Mouse (Mus musculus): ENCODE measurements around the gene Rab6b. TPM values are rescaled to one million over a fixed set of nuclear protein-coding genes. Genes with fewer than 3 reads are reported as not detected.
A peak's percentile ranks its signal among the peaks of the same experiment; 100 is the strongest.

Rab6b gene
- total RNA-seq (2012; rRNA removed) (0.04 TPM in 1 of 2 replicates, not detected in the other), total RNA-seq (2014; rRNA removed) (not detected in 2 replicates), polyA plus RNA-seq (2012; ENCODE audit: insufficient read length, low read depth) (0.11 and 0.19 TPM in 2 replicates)

- no peak within 1 kb of the TSS for H3K27ac ChIP-seq (ENCODE audit: insufficient read depth, low read depth)
- H3K27me3 ChIP-seq (replicated peaks), result peaks cover 33% of the 10 kb centered on the region
- H3K4me3 ChIP-seq (replicated peaks in 1 of 3; ENCODE audit: low read depth in 2 of 3, low read length in 2 of 3, poor library complexity in 1 of 3), result peak within 1 kb of the TSS in 2 of 3 experiments; percentile 36 to 54
- H3K4me2 ChIP-seq (ENCODE audit: insufficient read depth, low read depth, poor library complexity, severe bottlenecking), result peak within 1 kb of the TSS; percentile 69
- no peak within 1 kb of the TSS for H3K9ac ChIP-seq (ENCODE audit: insufficient read depth, low read depth)
- H3K9me3 ChIP-seq (replicated peaks; ENCODE audit: low read length), result peaks cover 2% of the 10 kb centered on the region
- TF ChIP-seq ZC3H11A (IDR thresholded peaks at IDR 0.05; ENCODE audit: low read depth, low read length) (no peak), E2F4 (IDR thresholded peaks at IDR 0.05; ENCODE audit: insufficient replicate concordance, low read depth, low read length) (no peak), NRF1 (IDR thresholded peaks at IDR 0.05; ENCODE audit: low read depth, low read length) (peak; percentile 78), POLR2A (IDR thresholded peaks at IDR 0.05; ENCODE audit: low read depth, low read length) (no peak)
- H3K79me2 ChIP-seq (replicated peaks; ENCODE audit: control insufficient read depth, extremely low read depth, insufficient read depth, poor library complexity, severe bottlenecking), result no peaks in the 10 kb centered on the region
- DNase-seq (ENCODE audit: extremely low read depth), result no peak
- H3K4me1 ChIP-seq (ENCODE audit: control insufficient read depth in 1 of 2, insufficient read depth in 2 of 2), result no peaks in the 10 kb centered on the region
- H3K36me3 ChIP-seq (replicated peaks in 1 of 2; ENCODE audit: control insufficient read depth in 1 of 2, insufficient read depth in 1 of 2, low read length in 1 of 2), result no peaks in the 10 kb centered on the region
- dilution Hi-C loops (cut with MboI; ENCODE audit: extremely low pct_ligation_motif_present, extremely low pct_unique_long_range_greater_than_20kb, low sequenced_read_pairs), result no loop called here
- in situ Hi-C loops (cut with MboI; ENCODE audit: low pct_ligation_motif_present, low pct_unique_long_range_greater_than_20kb, low sequenced_read_pairs), result no loop called here
Measured at GRCm38 (mm10) chr9:103111621-103112470, at the start of gene Rab6b. TSS of gene Rab6b (plus strand) at chr9:103111787.

DNA sequence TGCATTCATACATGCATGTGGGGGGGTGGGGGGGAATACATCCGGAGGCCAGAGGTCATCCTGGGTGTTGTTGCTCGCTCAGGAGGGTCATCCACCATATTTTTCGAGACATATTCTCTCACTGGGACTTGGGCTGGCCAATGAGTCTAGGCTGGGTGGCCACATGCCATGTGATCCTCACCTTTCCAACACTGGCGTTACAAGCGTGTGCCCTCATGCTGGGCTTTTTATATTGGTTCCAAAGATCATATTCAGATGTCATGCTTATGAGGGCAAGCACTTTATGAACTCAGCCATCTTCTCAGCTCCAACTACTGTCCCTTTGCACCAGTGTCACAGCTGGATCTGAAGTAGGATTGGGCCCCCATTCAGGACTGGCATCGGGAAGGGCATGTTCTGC is 48.0 kb upstream of the Rab6b start:
- no peaks in the 10 kb centered on the region for H3K36me3 ChIP-seq (replicated peaks in 1 of 2; ENCODE audit: control insufficient read depth in 1 of 2, insufficient read depth in 1 of 2, low read length in 1 of 2)
- H3K4me2 ChIP-seq (ENCODE audit: insufficient read depth, low read depth, poor library complexity, severe bottlenecking), result no peak overlapping the region
- no peaks in the 10 kb centered on the region for H3K79me2 ChIP-seq (replicated peaks; ENCODE audit: control insufficient read depth, extremely low read depth, insufficient read depth, poor library complexity, severe bottlenecking)
- peaks cover 61% of the 10 kb centered on the region for H3K27me3 ChIP-seq (replicated peaks)
- no peak overlapping the region for H3K27ac ChIP-seq (ENCODE audit: insufficient read depth, low read depth)
- no peak overlapping the region for H3K4me3 ChIP-seq (replicated peaks in 1 of 3; ENCODE audit: low read depth in 2 of 3, low read length in 2 of 3, poor library complexity in 1 of 3)
- dilution Hi-C loops (cut with MboI; ENCODE audit: extremely low pct_ligation_motif_present, extremely low pct_unique_long_range_greater_than_20kb, low sequenced_read_pairs), result no loop called here
- TF ChIP-seq MAX (IDR thresholded peaks at IDR 0.05; ENCODE audit: low read length) (no peak), MAZ (IDR thresholded peaks at IDR 0.05; ENCODE audit: low read depth, low read length) (no peak), UBTF (IDR thresholded peaks at IDR 0.05; ENCODE audit: low read depth, low read length) (no peak), TBP (conservative IDR thresholded peaks at IDR 0.05; ENCODE audit: low read depth, low read length) (no peak), IRF4 (IDR thresholded peaks at IDR 0.05; ENCODE audit: low read depth, low read length) (no peak), JUND (conservative IDR thresholded peaks at IDR 0.05; ENCODE audit: low read depth, low read length) (no peak), TCF12 (IDR thresholded peaks at IDR 0.05; ENCODE audit: low read depth, low read length) (no peak), MEF2A (IDR thresholded peaks at IDR 0.05; ENCODE audit: borderline replicate concordance, low read depth, low read length) (no peak), ELF1 (IDR thresholded peaks at IDR 0.05; ENCODE audit: low read depth, low read length) (no peak), NRF1 (IDR thresholded peaks at IDR 0.05; ENCODE audit: low read depth, low read length) (no peak), USF1 (IDR thresholded peaks at IDR 0.05; ENCODE audit: low read depth, low read length) (no peak), CHD2 (IDR thresholded peaks at IDR 0.05; ENCODE audit: low read length) (no peak), ZKSCAN1 (IDR thresholded peaks at IDR 0.05; ENCODE audit: borderline replicate concordance, low read depth, low read length) (no peak), RCOR1 (conservative IDR thresholded peaks at IDR 0.05; ENCODE audit: low read depth, low read length) (no peak), POLR2AphosphoS2 (IDR thresholded peaks at IDR 0.05; ENCODE audit: low read depth, low read length) (no peak), ZNF384 (IDR thresholded peaks at IDR 0.05; ENCODE audit: low read depth, low read length) (no peak), USF2 (conservative IDR thresholded peaks at IDR 0.05; ENCODE audit: low read depth, low read length) (no peak), HCFC1 (IDR thresholded peaks at IDR 0.05; ENCODE audit: low read depth, low read length) (no peak), E2F4 (IDR thresholded peaks at IDR 0.05; ENCODE audit: insufficient replicate concordance, low read depth, low read length) (no peak), KAT2A (IDR thresholded peaks at IDR 0.05; ENCODE audit: insufficient replicate concordance, low read length) (no peak)
- no peak overlapping the region for H3K9ac ChIP-seq (ENCODE audit: insufficient read depth, low read depth)
- no peak for DNase-seq (ENCODE audit: extremely low read depth)
- H3K9me3 ChIP-seq (replicated peaks; ENCODE audit: low read length), result no peaks in the 10 kb centered on the region
- no peaks in the 10 kb centered on the region for H3K4me1 ChIP-seq (ENCODE audit: control insufficient read depth in 1 of 2, insufficient read depth in 2 of 2)
- in situ Hi-C loops (cut with MboI; ENCODE audit: low pct_ligation_motif_present, low pct_unique_long_range_greater_than_20kb, low sequenced_read_pairs), result no loop called here

All from CH12.LX (cell line).